Mouse (Mus musculus) heart, adult 11 months (tissue): ENCODE measurements at regions not wholly inside any gene's neighbourhood (a gene's known extent, or its start where the extent isn't known, plus 50 kb on each side); places are given as distances from the start of the nearest gene placed in this dataset.

Source experiments
- DNase-seq: peaks from one replicate; pipeline ENCODE4 v3.0.0; 2022

GRCm38 (mm10) chr4:140307481-140307880 lies 60.9 kb upstream of the Igsf21 start:
- no peak for DNase-seq

GRCm38 (mm10) chr4:140304960-140305359 lies 58.4 kb upstream of the Igsf21 start:
- DNase-seq: no peak

GRCm38 (mm10) chr4:140301661-140302060 lies 55.1 kb upstream of the Igsf21 start:
- DNase-seq: no peak

- DNase-seq: no peak
Measured at GRCm38 (mm10) chr4:140297912-140298620, 51.5 kb upstream of the Igsf21 start.
